Mouse (Mus musculus) cortical plate, adult 2 months (tissue): Measurements from ENCODE around the gene Cgrrf1.

Source experiments
- CTCF ChIP-seq: fragments of 200-500 bp; IDR thresholded peaks from 2 replicates; pipeline ENCODE4 v1.5.1; 2011; ENCODE audit warnings: mild to moderate bottlenecking, control low read depth, low read length; ENCODE audit not compliant: insufficient read depth; ENCODE audit errors: extremely low read depth
- POLR2A ChIP-seq: fragments of 200-500 bp; IDR thresholded peaks from 2 replicates; pipeline ENCODE4 v1.6.1; 2011; ENCODE audit warnings: mild to moderate bottlenecking, low read length, control low read depth; ENCODE audit not compliant: insufficient read depth; ENCODE audit errors: extremely low read depth

DNA sequence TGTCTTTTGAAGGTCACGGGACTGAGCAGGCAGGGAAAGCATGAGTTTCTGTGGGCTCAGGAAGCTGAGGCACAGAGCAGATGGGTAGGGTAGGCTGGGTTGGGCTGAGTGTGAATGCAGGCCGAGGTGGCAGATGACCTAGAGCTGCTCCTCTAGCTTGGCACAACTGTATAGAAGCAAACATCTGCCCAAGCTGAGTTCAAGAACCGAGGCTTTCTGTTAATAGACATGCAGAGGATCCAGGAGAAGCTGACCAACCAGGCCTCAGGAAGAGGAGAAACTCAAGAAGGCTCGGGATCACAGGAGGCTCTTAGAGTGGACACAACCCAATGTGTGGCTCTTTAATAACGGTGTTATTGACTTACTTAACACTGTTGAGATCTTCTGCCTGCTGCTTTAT lies 25.7 kb upstream of the Cgrrf1 start:
- TF ChIP-seq CTCF (no peak), POLR2A (no peak)
